Mouse (Mus musculus): ENCODE data around the gene Bicdl1. TPM values are rescaled to one million over a fixed set of nuclear protein-coding genes. Genes with fewer than 3 reads are reported as not detected.

Gene Bicdl1
- polyA plus RNA-seq, 1 experiment from 2014 or later = 15.6 TPM

DNA sequence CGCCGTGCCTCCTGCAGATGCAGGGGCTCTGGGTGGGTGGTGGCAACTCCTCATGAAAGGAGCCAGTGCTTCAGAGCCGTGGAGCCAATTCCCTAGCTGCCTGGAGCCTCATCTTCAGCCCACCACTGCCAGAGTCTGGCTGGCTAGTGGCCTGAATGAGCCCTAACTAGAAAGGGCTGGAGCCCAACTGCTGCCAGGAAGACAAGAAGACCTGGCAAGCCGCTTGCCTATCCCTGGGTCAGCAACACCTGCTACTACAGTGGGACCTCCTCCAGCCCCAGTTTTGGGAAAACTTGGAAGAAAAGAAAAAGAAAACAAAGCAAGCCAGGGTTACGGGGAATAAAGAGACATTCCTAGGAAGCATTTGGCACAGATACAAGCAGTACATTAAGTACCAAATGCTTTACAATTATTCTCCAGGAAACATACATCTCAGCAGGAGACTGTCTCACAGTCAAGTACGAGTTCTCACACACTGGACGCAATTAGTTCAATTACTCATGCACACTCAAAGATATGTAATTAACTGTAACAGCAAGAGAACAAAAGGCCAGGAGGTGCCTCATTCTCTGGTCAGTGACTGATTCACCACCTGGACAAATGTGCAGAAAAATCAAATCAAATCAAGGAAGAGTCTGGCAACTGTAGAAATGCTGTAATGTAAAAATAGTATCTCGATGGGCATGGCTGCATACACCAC is 64.9 kb downstream of the Bicdl1 start:
- WGBS = 38% methylated on average over 8 of the region's 8 CpGs
- peaks cover 17% of the 10 kb centered on the region for H3K4me1 ChIP-seq
- no peaks in the 10 kb centered on the region for H3K27me3 ChIP-seq
- no peak overlapping the region for H3K4me3 ChIP-seq
- H3K9me3 ChIP-seq (replicated peaks) = no peaks in the 10 kb centered on the region
- H3K27ac ChIP-seq = peak overlapping the region; percentile 41
- H3K9ac ChIP-seq = no peak overlapping the region
- H3K36me3 ChIP-seq (ENCODE audit: poor library complexity, severe bottlenecking) = no peaks in the 10 kb centered on the region
- no peak overlapping the region for H3K4me2 ChIP-seq
- ATAC-seq = no peak

DNA sequence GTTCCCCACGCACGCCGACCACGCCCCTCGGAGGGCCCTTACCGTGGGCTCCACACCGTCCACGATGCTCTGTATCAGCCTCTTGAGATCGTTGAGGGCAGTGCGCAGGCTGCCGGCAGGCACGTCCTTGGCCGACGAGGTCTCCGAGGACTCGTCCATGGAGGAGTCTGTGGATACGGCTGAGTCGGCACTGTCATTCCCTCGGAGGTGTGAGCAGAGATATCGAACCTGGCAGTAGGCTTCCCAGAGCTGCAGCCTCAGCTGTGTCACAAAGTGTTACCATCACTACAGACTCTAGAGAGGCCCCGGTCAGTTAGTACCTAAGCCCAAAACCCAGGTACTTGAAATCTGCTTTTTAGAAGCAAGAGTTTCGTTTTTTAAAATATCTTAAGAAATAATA is 68.8 kb downstream of the Bicdl1 start:
- no peak for ATAC-seq
- Histone ChIP-seq H3K9me3 (replicated peaks) (no peaks in the 10 kb centered on the region), H3K27me3 (no peaks in the 10 kb centered on the region), H3K27ac (no peak overlapping the region), H3K9ac (no peak overlapping the region), H3K4me2 (no peak overlapping the region), H3K36me3 (ENCODE audit: poor library complexity, severe bottlenecking) (peaks cover 11% of the 10 kb centered on the region; the same call in 1 of the 2 replicates), H3K4me3 (no peak overlapping the region), H3K4me1 (peaks cover 10% of the 10 kb centered on the region)
- 85% methylated on average over 22 of the region's 22 CpGs for WGBS

DNA sequence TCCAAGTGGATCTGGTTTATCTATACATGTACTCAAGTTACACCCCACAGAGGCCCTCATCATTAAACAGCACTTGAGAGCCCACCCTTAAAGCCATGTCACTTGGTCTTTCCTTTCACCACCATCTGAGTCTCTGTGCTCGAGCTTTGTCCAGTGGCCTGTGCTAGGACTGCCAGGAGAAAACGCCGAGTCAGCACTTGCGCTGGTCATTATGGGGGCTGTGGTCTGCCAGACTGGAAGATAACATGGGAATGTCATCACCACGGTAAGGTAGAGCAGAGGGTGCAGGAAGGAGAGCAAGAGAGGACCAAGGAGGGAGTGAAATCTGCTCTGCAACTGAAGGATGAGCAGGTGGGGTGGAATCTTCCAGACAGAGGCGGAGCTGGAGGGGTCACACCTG is 73.1 kb downstream of the Bicdl1 start:
- no peak overlapping the region for H3K27ac ChIP-seq
- ATAC-seq = no peak
- H3K36me3 ChIP-seq (ENCODE audit: poor library complexity, severe bottlenecking) = peaks cover 11% of the 10 kb centered on the region; the same call in 1 of the 2 replicates
- 87% methylated on average over 6 of the region's 6 CpGs for WGBS
- H3K27me3 ChIP-seq = no peaks in the 10 kb centered on the region
- no peaks in the 10 kb centered on the region for H3K4me1 ChIP-seq
- H3K4me3 ChIP-seq = no peak overlapping the region
- H3K4me2 ChIP-seq = no peak overlapping the region
- no peak overlapping the region for H3K9ac ChIP-seq
- no peaks in the 10 kb centered on the region for H3K9me3 ChIP-seq (replicated peaks)

GRCm38 (mm10) chr5:115657234-115657633 is 74.2 kb downstream of the Bicdl1 start:
- no peak overlapping the region for H3K4me3 ChIP-seq
- H3K36me3 ChIP-seq (ENCODE audit: poor library complexity, severe bottlenecking) = peaks cover 11% of the 10 kb centered on the region; the same call in 1 of the 2 replicates
- H3K27me3 ChIP-seq = no peaks in the 10 kb centered on the region
- no peaks in the 10 kb centered on the region for H3K9me3 ChIP-seq (replicated peaks)
- H3K4me2 ChIP-seq = no peak overlapping the region
- no peak overlapping the region for H3K9ac ChIP-seq
- ATAC-seq = no peak
- peaks cover 4% of the 10 kb centered on the region for H3K4me1 ChIP-seq
- no peak overlapping the region for H3K27ac ChIP-seq
- 87% methylated on average over 1 of the region's 1 CpGs for WGBS

- Histone ChIP-seq H3K4me2 (no peak overlapping the region), H3K27ac (no peak overlapping the region), H3K27me3 (no peaks in the 10 kb centered on the region), H3K4me1 (peaks cover 10% of the 10 kb centered on the region), H3K9me3 (replicated peaks) (no peaks in the 10 kb centered on the region), H3K9ac (no peak overlapping the region), H3K36me3 (ENCODE audit: poor library complexity, severe bottlenecking) (peaks cover 11% of the 10 kb centered on the region; the same call in 1 of the 2 replicates), H3K4me3 (no peak overlapping the region)
- 77% methylated on average over 6 of the region's 6 CpGs for WGBS
- no peak for ATAC-seq
Observed at GRCm38 (mm10) chr5:115656677-115657076, 74.7 kb downstream of the Bicdl1 start.

DNA sequence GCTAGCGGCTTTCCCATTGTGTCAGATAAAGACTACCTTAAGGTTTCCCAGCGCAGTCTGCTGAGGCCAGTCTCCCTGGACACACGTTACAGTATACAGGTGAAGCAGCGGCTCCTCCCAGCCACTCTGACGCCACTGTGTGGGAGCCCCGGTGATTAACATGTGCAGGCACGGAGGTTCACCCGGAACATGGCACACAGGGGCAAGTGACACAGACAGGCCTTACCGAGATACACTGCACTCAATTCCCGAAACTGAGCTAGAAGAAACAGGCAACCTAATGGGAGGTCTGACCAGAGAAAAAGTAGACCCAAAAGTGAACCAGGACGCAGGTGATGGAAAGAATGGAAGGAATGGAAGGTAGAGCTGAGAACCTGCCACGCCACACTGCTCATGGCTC is 77.6 kb downstream of the Bicdl1 start:
- Histone ChIP-seq H3K4me1 (peaks cover 18% of the 10 kb centered on the region), H3K9ac (no peak overlapping the region), H3K27ac (no peak overlapping the region), H3K27me3 (no peaks in the 10 kb centered on the region), H3K9me3 (replicated peaks) (no peaks in the 10 kb centered on the region), H3K4me3 (no peak overlapping the region), H3K4me2 (no peak overlapping the region), H3K36me3 (ENCODE audit: poor library complexity, severe bottlenecking) (peaks cover 7% of the 10 kb centered on the region; the same call in 1 of the 2 replicates)
- ATAC-seq = no peak
- WGBS = 92% methylated on average over 12 of the region's 12 CpGs

DNA sequence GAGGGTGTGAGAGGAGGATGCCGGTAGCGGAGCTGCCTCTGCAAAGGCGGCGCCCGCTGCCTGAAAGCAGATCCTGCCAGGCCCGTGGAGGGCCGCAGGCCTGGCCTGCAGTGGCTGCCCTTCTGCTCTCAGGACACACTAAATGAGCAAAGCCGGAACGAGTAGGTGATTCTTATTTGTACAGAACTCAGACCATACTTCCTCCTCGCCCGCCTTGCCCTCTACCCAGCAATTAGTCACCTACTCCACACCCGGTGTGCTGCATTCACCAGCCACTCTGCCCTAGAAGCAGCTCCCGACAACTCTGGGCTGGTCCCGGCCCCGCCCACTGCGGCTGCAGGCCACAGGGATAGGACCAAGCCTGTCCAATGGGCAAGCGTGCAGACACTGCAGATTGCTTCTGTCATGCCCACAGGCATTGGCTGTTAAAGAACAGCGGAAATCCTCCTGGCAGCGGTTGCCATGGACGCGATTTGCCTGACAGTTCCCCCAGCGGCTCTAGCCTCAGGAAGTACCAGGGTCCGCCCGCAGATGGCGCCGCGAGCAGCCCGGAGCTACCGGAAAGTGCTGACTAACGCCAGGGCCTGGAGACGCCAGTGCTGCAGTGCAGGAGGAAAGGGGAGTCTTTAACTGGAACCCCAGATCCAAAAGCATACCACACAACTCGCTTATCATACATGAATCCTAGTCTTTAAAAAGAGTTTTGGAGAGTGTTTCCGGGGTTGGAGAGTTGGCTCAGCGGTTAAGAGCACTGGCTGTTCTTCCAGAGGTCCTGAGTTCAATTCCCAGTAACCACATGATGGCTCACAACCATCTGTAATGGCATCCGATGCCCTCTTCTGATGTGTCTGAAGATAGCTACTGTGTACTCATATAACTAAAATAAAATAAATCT is 78.5 kb downstream of the Bicdl1 start:
- 4% methylated on average over 35 of the region's 35 CpGs for WGBS
- Histone ChIP-seq H3K4me2 (peak overlapping the region; percentile 67), H3K27me3 (no peaks in the 10 kb centered on the region), H3K4me1 (peaks cover 18% of the 10 kb centered on the region), H3K4me3 (peak overlapping the region; percentile 39), H3K27ac (peak overlapping the region; percentile 70), H3K9ac (peak overlapping the region; percentile 62), H3K36me3 (ENCODE audit: poor library complexity, severe bottlenecking) (peaks cover 15% of the 10 kb centered on the region), H3K9me3 (replicated peaks) (no peaks in the 10 kb centered on the region)
- peak; percentile 100 for ATAC-seq

DNA sequence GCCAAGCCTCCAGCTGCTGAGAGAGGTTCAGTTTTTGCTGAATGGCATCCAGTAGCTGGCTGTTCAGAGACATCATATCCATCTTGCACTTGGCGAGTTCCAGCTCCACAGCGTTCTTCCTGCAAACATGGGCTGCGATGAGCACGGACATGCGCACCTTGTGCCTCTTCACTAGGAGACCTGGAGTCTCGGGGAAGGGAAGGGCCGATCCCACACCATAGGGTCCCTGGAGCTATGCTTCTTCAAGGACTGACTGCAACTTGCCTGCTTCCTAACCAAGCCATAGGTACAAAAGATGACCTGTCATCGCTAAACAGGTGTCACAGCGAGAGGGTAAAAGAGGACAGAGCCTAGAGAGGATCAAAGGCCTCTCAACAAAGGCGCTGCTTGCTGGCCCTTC is 79.6 kb downstream of the Bicdl1 start:
- H3K36me3 ChIP-seq (ENCODE audit: poor library complexity, severe bottlenecking) = peaks cover 26% of the 10 kb centered on the region
- H3K4me3 ChIP-seq = no peak overlapping the region
- no peaks in the 10 kb centered on the region for H3K9me3 ChIP-seq (replicated peaks)
- peaks cover 18% of the 10 kb centered on the region for H3K4me1 ChIP-seq
- H3K4me2 ChIP-seq = peak overlapping the region; percentile 67
- no peak overlapping the region for H3K27ac ChIP-seq
- WGBS = 89% methylated on average over 10 of the region's 10 CpGs
- H3K9ac ChIP-seq = no peak overlapping the region
- no peaks in the 10 kb centered on the region for H3K27me3 ChIP-seq
- no peak for ATAC-seq

- Histone ChIP-seq H3K9me3 (replicated peaks) (no peaks in the 10 kb centered on the region), H3K36me3 (ENCODE audit: poor library complexity, severe bottlenecking) (peaks cover 35% of the 10 kb centered on the region), H3K27ac (no peak overlapping the region), H3K4me3 (no peak overlapping the region), H3K27me3 (no peaks in the 10 kb centered on the region), H3K4me2 (no peak overlapping the region), H3K9ac (no peak overlapping the region; the same call in 1 of the 2 replicates), H3K4me1 (peaks cover 18% of the 10 kb centered on the region)
- WGBS = 88% methylated on average over 10 of the region's 10 CpGs
- ATAC-seq = no peak
Observed at GRCm38 (mm10) chr5:115650885-115651284, 80.5 kb downstream of the Bicdl1 start.

DNA sequence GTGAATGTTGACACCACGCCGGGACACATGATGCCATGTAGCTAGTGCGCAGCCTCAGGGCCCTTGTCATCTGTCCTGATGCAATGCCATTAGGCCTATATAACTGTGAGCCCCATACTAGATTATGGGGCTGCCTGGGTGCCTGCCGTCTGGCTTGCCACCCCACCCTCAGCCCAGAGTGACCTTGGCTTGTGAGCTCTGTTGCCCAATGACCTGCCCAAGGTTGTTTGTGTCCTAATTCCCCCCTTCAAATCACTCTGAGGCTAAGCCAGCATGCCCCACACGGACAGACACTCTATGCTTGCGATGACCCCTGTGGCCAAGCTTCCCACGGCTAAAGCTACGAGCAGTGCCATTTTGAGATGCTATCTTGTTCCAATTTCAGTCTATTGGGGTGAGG is 81.7 kb downstream of the Bicdl1 start:
- Histone ChIP-seq H3K9me3 (replicated peaks) (no peaks in the 10 kb centered on the region), H3K27ac (no peak overlapping the region), H3K4me3 (no peak overlapping the region), H3K4me2 (no peak overlapping the region), H3K9ac (no peak overlapping the region), H3K4me1 (peaks cover 18% of the 10 kb centered on the region), H3K27me3 (no peaks in the 10 kb centered on the region), H3K36me3 (ENCODE audit: poor library complexity, severe bottlenecking) (peaks cover 46% of the 10 kb centered on the region)
- 91% methylated on average over 8 of the region's 8 CpGs for WGBS
- no peak for ATAC-seq

- H3K4me2 ChIP-seq = no peak overlapping the region
- WGBS = 51% methylated on average over 3 of the region's 3 CpGs
- no peaks in the 10 kb centered on the region for H3K9me3 ChIP-seq (replicated peaks)
- H3K27me3 ChIP-seq = no peaks in the 10 kb centered on the region
- no peak for ATAC-seq
- peaks cover 18% of the 10 kb centered on the region for H3K4me1 ChIP-seq
- H3K27ac ChIP-seq = no peak overlapping the region
- H3K9ac ChIP-seq = no peak overlapping the region
- H3K36me3 ChIP-seq (ENCODE audit: poor library complexity, severe bottlenecking) = peaks cover 55% of the 10 kb centered on the region
- H3K4me3 ChIP-seq = no peak overlapping the region
Observed at GRCm38 (mm10) chr5:115648876-115649275, 82.5 kb downstream of the Bicdl1 start.

DNA sequence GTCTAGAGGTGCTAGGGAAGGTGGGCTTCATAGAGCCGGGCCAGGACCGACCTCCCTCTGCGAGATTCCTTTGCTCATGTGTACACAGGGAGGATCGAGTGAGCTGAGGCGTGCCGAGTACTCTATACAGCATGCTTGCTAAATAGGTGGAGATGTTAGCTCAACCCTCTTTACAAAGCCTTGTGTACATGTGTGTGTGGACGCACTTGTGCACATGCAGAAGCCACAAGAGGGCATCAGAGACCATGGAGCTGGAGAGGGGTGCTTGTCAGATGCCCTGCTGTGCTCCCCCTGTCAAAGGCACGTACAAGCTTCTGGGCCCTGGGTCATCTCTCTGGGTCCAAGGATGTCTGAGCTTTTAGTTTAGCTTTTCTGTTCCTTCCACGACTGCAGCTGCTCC is 87.2 kb downstream of the Bicdl1 start:
- H3K4me2 ChIP-seq = no peak overlapping the region
- 84% methylated on average over 9 of the region's 9 CpGs for WGBS

More for the DNA sequence above, 87.2 kb downstream of the Bicdl1 start:
- no peaks in the 10 kb centered on the region for H3K27me3 ChIP-seq
- H3K4me3 ChIP-seq = no peak overlapping the region
- H3K4me1 ChIP-seq = no peaks in the 10 kb centered on the region
- H3K9me3 ChIP-seq (replicated peaks) = no peaks in the 10 kb centered on the region
- no peak overlapping the region for H3K27ac ChIP-seq
- H3K36me3 ChIP-seq (ENCODE audit: poor library complexity, severe bottlenecking) = peaks cover 99% of the 10 kb centered on the region
- H3K9ac ChIP-seq = no peak overlapping the region
- ATAC-seq = no peak
